Mouse (Mus musculus) kidney, postnatal 10 days (tissue): ENCODE results near the gene Ptges2.

Experiments used
- DNase-seq: peaks from one replicate; pipeline ENCODE4 v3.0.0; 2021; ENCODE audit warnings: mixed read lengths

Gene Ptges2

DNA sequence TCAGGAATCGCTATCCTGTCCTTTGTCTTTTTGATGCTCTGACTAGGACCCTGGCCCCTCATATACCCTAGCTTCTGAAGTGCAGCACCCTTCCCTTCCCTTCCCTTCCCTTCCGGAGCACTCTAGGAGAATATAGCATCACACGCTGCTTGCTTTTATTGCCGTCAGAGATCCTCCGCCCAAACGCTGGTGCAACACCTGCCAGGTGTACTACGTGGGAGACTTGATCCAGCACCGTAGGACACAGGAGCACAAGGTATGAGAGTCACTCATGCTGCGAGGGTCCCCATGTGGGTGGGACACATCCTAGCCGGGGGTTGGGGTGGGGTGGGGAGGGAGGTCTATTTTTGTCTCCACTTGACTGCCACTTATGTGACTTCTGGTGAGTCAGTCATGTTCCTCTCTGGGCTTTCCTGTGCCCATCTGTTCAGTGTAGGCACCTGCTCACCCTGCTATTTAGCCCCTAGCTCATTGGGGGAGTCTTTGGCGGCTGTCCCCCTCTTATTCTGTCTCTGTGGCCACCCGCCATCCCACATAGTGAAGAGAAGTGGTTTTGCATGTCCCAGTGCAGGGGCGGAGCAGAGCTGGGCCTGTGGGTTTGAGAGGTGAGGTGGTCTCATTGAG lies 20.3 kb upstream of the Ptges2 start:
- no peak for DNase-seq

- DNase-seq = no peak
These were observed 18.7 kb upstream of the Ptges2 start for GRCm38 (mm10) chr2:32376963-32377362.

GRCm38 (mm10) chr2:32380001-32380500 lies 15.6 kb upstream of the Ptges2 start:
- no peak for DNase-seq

- DNase-seq = no peak
These were observed 14.4 kb upstream of the Ptges2 start for GRCm38 (mm10) chr2:32381141-32381774.

DNA sequence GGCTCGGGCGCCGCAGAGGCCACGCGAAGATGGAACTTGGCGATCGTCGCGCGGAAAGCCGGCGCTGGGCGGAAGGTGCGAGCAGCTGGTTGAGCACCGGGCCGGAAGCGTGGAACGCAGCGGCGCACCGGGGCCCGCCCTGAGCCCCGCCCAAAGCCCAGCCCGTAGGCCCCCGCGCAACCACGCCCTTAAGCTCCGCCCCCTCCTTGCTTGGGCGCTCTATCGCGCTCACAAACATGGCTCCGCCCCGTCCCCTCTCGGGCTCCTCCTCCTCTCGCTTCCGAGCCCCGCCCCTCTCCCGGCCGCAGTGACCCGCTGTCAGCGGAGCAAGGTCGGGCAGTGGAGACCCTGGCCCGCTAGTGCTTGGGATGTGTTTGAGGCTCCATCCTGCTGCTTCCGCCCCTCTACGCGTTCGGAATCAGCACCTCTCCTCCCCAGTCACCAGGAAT lies 13.9 kb upstream of the Ptges2 start, which contains the start of gene 1110008P14Rik:
Gene 1110008P14Rik, minus strand, starts transcription at position 164 of the 449 bp plus-strand sequence.
- DNase-seq = peak; percentile 97

DNA sequence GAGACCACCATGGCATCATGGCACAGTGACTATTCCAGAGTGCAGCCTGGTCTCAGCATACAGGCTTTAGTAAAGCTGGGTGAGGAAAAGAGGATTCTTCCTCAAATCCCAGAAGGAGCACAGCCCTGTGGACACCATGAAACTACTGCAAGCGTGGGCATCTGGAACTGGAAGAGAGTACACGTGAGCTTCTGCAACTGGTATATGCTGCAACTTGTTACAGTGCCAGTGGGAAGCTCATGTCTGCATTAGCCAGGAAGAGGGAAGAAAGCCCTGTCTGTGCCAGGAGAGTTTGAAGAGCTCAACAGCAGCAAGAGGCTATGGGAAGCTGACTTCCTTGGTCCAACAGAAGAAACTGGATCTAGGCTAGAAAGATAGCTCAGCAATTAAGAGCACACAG lies 13.0 kb upstream of the Ptges2 start:
- no peak for DNase-seq

- DNase-seq = no peak
These were observed 7.8 kb upstream of the Ptges2 start, which contains the start of gene Lcn2 for GRCm38 (mm10) chr2:32387706-32388490. TSS of gene Lcn2 (minus strand) at chr2:32388252.

GRCm38 (mm10) chr2:32389157-32389556 lies 6.5 kb upstream of the Ptges2 start:
- DNase-seq = no peak

GRCm38 (mm10) chr2:32390871-32391270 lies 4.8 kb upstream of the Ptges2 start:
- DNase-seq = peak; percentile 59

GRCm38 (mm10) chr2:32392063-32392462 lies 3.6 kb upstream of the Ptges2 start:
- DNase-seq = peak; percentile 84

DNA sequence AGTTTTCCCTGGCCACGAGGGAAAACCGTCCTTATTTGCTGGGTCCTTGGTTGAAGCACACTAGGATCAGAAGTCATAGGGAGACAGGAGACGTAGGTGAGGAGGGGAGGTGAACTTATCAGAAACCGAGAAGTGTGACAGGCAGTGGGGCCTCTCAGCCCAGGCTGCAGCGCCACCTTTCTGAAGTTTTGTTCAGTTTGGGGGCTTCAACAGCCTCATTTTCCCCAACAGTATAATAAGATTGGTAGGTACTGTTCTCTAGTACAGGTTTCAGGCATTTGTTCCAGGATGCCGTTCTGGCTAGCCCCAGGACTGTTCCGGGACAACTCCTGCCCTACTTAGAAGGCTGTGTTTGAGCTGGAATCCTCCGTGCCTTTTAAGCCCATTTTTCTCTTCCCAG lies 723 bp upstream of the Ptges2 start:
- peak; percentile 72 for DNase-seq

GRCm38 (mm10) chr2:32395946-32396621 lies 388 bp downstream of the Ptges2 start:
- DNase-seq = peak; percentile 95

DNA sequence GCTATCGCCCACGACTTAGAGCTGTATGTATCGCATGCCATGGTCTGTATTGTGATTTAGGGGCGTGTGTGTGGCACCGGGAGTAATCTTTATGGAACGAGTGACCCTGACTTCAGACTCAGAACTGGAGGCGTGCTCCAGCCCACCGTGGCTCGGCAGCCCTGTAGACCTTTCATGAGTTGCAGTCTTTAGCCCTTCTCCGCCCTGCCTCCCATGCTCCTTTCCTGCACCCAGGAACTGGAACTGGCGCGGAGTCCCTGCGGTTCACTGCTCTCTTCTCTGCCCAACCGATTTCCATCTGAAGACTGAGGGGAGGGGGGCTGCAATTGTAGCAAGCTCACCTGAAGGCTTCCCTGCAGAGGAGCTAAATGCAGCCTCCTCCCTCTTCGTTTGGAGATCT lies 999 bp downstream of the Ptges2 start:
- DNase-seq = peak; percentile 46

GRCm38 (mm10) chr2:32404663-32405062 lies 9.0 kb downstream of the Ptges2 start:
- DNase-seq = peak; percentile 98

- no peak for DNase-seq
These were observed 11.6 kb downstream of the Ptges2 start for GRCm38 (mm10) chr2:32407144-32407824.

GRCm38 (mm10) chr2:32408429-32409424 lies 13.0 kb downstream of the Ptges2 start:
- peak; percentile 81 for DNase-seq

DNA sequence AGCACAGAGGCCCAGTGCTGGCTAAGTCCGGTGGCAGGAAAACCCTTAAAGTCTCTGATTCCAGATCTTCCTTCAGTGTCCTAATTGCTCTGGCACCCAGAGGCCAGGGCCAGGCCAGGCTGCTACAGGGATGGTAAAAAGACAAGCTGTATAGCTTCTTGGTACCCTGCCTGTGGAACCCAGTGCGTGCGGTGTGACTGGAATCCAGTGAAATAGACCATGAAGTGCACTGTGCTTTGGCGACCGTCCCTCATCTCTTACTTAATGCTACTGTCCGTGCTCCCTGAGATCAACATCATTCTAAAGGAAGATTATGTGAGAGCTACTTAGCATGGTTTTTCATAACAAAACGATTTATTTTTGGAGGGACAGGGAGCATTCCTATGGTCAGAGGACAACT lies 15.7 kb downstream of the Ptges2 start:
- no peak for DNase-seq

DNA sequence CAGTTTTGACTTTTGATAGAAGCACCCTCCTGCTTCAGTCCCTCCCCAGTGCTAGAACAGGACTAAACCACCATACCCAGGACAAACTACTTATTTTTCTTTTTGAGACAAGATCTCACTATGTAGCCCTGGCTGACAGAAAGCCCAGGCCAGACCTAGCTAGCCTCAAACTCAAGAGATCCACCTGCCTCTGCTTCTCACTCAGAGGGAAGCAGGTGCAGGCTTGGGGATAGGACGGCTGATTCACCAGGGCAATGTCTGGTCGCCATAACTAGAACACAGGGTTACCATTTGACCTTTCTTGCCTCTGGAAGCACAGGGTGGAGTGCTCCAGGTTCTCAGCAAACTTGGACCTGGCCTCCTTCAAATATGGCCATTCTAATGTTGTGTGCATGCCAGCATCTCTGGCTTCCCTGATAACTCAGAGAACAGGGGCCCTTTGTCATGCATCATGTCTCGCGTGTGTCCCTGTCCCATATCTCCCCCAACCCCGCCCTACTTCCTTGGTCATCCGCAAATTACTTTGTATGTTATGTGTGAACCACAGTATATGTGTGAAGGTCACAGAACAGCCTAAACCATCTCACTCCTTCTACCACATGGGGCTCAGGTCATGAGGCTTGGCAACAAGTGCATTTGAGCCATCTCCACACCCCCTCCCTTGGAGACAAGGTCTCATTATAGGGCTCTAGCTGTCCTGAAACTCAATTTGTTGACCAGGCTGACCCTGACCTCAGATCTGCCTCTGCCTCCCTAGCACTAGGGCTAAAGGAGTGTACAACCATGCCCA lies 17.2 kb downstream of the Ptges2 start:
- no peak for DNase-seq

GRCm38 (mm10) chr2:32413936-32414335 lies 18.2 kb downstream of the Ptges2 start:
- peak; percentile 75 for DNase-seq

GRCm38 (mm10) chr2:32415801-32416200 lies 20.1 kb downstream of the Ptges2 start:
- no peak for DNase-seq
